Mouse (Mus musculus) ES-Bruce4 (cell line): ENCODE results near the gene Arntl. TPM values are rescaled to one million over a fixed set of nuclear protein-coding genes. Genes with fewer than 3 reads are reported as not detected.

Source experiments
- H3K27ac ChIP-seq: 2 replicates; pipeline ENCODE4 v1.5.1; 2012; ENCODE audit warnings: low read length, inconsistent platforms; ENCODE audit not compliant: insufficient read depth
- H3K27me3 ChIP-seq: 2 replicates; pipeline ENCODE4 v1.6.1; 2012; ENCODE audit warnings: mild to moderate bottlenecking, low read length, inconsistent platforms; ENCODE audit not compliant: control insufficient read depth, poor library complexity, insufficient read depth, severe bottlenecking
- H3K36me3 ChIP-seq: 2 replicates; pipeline ENCODE4 v1.6.1; 2012; ENCODE audit warnings: inconsistent platforms, mild to moderate bottlenecking, low read length, moderate library complexity; ENCODE audit not compliant: control insufficient read depth, poor library complexity, insufficient read depth, severe bottlenecking
- H3K4me1 ChIP-seq: one replicate; pipeline ENCODE4 v1.8.1; 2011; ENCODE audit warnings: low read length; ENCODE audit not compliant: control insufficient read depth, insufficient read depth
- H3K4me3 ChIP-seq: 2 replicates; pipeline ENCODE4 v1.5.1; 2011; ENCODE audit warnings: low read depth, mild to moderate bottlenecking, low read length
- H3K9ac ChIP-seq: 2 replicates; pipeline ENCODE4 v1.6.1; 2012; ENCODE audit warnings: low read depth, mild to moderate bottlenecking, inconsistent platforms; ENCODE audit not compliant: poor library complexity, severe bottlenecking
- H3K9me3 ChIP-seq: replicated peaks from 2 replicates; pipeline ENCODE4 v1.6.1; 2012; ENCODE audit warnings: mild to moderate bottlenecking, low read length, inconsistent platforms; ENCODE audit not compliant: control insufficient read depth, poor library complexity, insufficient read depth, severe bottlenecking
- CTCF ChIP-seq: IDR thresholded peaks from one replicate; pipeline ENCODE4 v1.8.1; 2011; ENCODE audit warnings: low read depth, low read length
- EP300 ChIP-seq: IDR thresholded peaks from 2 replicates; pipeline ENCODE4 v1.6.1; 2011; ENCODE audit warnings: low read depth, low read length; ENCODE audit not compliant: insufficient read depth
- POLR2A ChIP-seq: IDR thresholded peaks from one replicate; pipeline ENCODE4 v1.8.1; 2011; ENCODE audit warnings: low read length; ENCODE audit not compliant: insufficient read depth
- polyA plus RNA-seq: library from polyadenylated mRNA; stranded (reverse); fragments of >200 nt; gene quantifications from 2 replicates; pipeline ENCODE4 v1.2.4, GENCODE M21; 2011; ENCODE audit warnings: low read depth; ENCODE audit not compliant: missing spikeins, insufficient read depth, insufficient read length

Arntl gene
- polyA plus RNA-seq, 1 experiment: 13.3 TPM

GRCm38 (mm10) chr7:113228498-113228897, 21.2 kb downstream of the Arntl start:
- Histone ChIP-seq H3K9ac (no peak overlapping the region), H3K4me1 (no peaks in the 10 kb centered on the region), H3K27me3 (no peaks in the 10 kb centered on the region), H3K4me3 (no peak overlapping the region), H3K27ac (no peak overlapping the region), H3K9me3 (no peaks in the 10 kb centered on the region), H3K36me3 (no peaks in the 10 kb centered on the region)
- TF ChIP-seq POLR2A (no peak), EP300 (no peak), CTCF (no peak)

- Histone ChIP-seq H3K9me3 (no peaks in the 10 kb centered on the region), H3K36me3 (no peaks in the 10 kb centered on the region), H3K4me3 (no peak overlapping the region), H3K9ac (no peak overlapping the region), H3K27me3 (no peaks in the 10 kb centered on the region), H3K27ac (no peak overlapping the region), H3K4me1 (no peaks in the 10 kb centered on the region)
- TF ChIP-seq POLR2A (no peak), EP300 (no peak), CTCF (no peak)
Observed at GRCm38 (mm10) chr7:113236135-113236534, 28.9 kb downstream of the Arntl start.

GRCm38 (mm10) chr7:113238365-113238764, 31.1 kb downstream of the Arntl start:
- Histone ChIP-seq H3K27ac (no peak overlapping the region), H3K9ac (no peak overlapping the region), H3K4me3 (no peak overlapping the region), H3K36me3 (no peaks in the 10 kb centered on the region), H3K27me3 (no peaks in the 10 kb centered on the region), H3K4me1 (no peaks in the 10 kb centered on the region), H3K9me3 (no peaks in the 10 kb centered on the region)
- TF ChIP-seq EP300 (no peak), POLR2A (no peak), CTCF (peak; percentile 56)

- H3K4me1 ChIP-seq: no peaks in the 10 kb centered on the region
- H3K27me3 ChIP-seq: no peaks in the 10 kb centered on the region
- H3K27ac ChIP-seq: no peak overlapping the region
- no peaks in the 10 kb centered on the region for H3K9me3 ChIP-seq
- H3K9ac ChIP-seq: no peak overlapping the region
- H3K4me3 ChIP-seq: no peak overlapping the region
- no peaks in the 10 kb centered on the region for H3K36me3 ChIP-seq
- TF ChIP-seq CTCF (no peak), POLR2A (no peak), EP300 (no peak)
Observed at GRCm38 (mm10) chr7:113239448-113240130, 32.3 kb downstream of the Arntl start.

GRCm38 (mm10) chr7:113240438-113240837, 33.2 kb downstream of the Arntl start:
- no peak overlapping the region for H3K27ac ChIP-seq

GRCm38 (mm10) chr7:113241901-113242661, 34.8 kb downstream of the Arntl start:
- no peak overlapping the region for H3K4me3 ChIP-seq
- no peak overlapping the region for H3K27ac ChIP-seq
- no peaks in the 10 kb centered on the region for H3K36me3 ChIP-seq
- no peaks in the 10 kb centered on the region for H3K9me3 ChIP-seq
- H3K4me1 ChIP-seq: peaks cover 4% of the 10 kb centered on the region
- H3K27me3 ChIP-seq: no peaks in the 10 kb centered on the region
- TF ChIP-seq CTCF (no peak), EP300 (no peak), POLR2A (no peak)
- no peak overlapping the region for H3K9ac ChIP-seq

More at GRCm38 (mm10) chr7:113240438-113240837, 33.2 kb downstream of the Arntl start:
- Histone ChIP-seq H3K4me1 (peaks cover 2% of the 10 kb centered on the region), H3K9ac (no peak overlapping the region), H3K4me3 (no peak overlapping the region), H3K36me3 (no peaks in the 10 kb centered on the region), H3K9me3 (no peaks in the 10 kb centered on the region), H3K27me3 (no peaks in the 10 kb centered on the region)
- no peak for TF ChIP-seq CTCF
